23 mouse cellular contexts compared by ENCODE assay signal in genomic region chr3:152767485-152767884, GRCm38 (mm10). TPM values are rescaled to one million over a fixed set of nuclear protein-coding genes. Genes with fewer than 3 reads are reported as not detected.
DNase-seq lines count a peak whose midpoint lies in the region; ATAC-seq and TF ChIP-seq lines count a peak whose summit lies in the region.
"Had no signal": no experiment of that assay in that cellular context is flagged by ENCODE, and none has a peak within 500 bp of the region (broad histone marks: within the 10 kb centered on the region; RNA-seq: fewer than 3 reads in every experiment).

No protein-coding gene starts in this region.

- WGBS in midbrain, embryonic 14.5 days = 73% methylated on average over 11 of the region's 11 CpGs
- 67% methylated on average over 11 of the region's 11 CpGs for whole genome bisulfite sequencing in midbrain, postnatal 0 days
- WGBS in embryonic facial prominence, embryonic 13.5 days = 68% methylated on average over 11 of the region's 11 CpGs
- 79% methylated on average over 11 of the region's 11 CpGs for WGBS in liver, postnatal 0 days (ENCODE audit: insufficient replicate concordance)

- H3K27me3 ChIP-seq in midbrain, embryonic 14.5 days (ENCODE audit: control insufficient read depth, insufficient read depth, low read length) = no peaks in the 10 kb centered on the region
- no peaks in the 10 kb centered on the region for H3K27me3 ChIP-seq in midbrain, postnatal 0 days (ENCODE audit: insufficient read depth, low read length)
- H3K27me3 ChIP-seq in embryonic facial prominence, embryonic 13.5 days = no peaks in the 10 kb centered on the region
- no peaks in the 10 kb centered on the region for H3K27me3 ChIP-seq in liver, postnatal 0 days (ENCODE audit: insufficient read depth, low read length)
- H3K27me3 ChIP-seq: heart, embryonic 15.5 days; hindbrain, embryonic 13.5 days; kidney, embryonic 15.5 days had no signal

- H3K9me3 ChIP-seq in midbrain, embryonic 14.5 days (ENCODE audit: control insufficient read depth, low read length) = no peaks in the 10 kb centered on the region
- no peaks in the 10 kb centered on the region for H3K9me3 ChIP-seq in midbrain, postnatal 0 days (ENCODE audit: low read length)
- no peaks in the 10 kb centered on the region for H3K9me3 ChIP-seq in embryonic facial prominence, embryonic 13.5 days
- H3K9me3 ChIP-seq in liver, postnatal 0 days (ENCODE audit: low read length) = no peaks in the 10 kb centered on the region
- H3K9me3 ChIP-seq: heart, embryonic 10.5 days; heart, embryonic 15.5 days; hindbrain, embryonic 13.5 days; kidney, embryonic 15.5 days had no signal

- peaks cover 13% of the 10 kb centered on the region; the same call in 1 of the 2 replicates for H3K36me3 ChIP-seq in midbrain, embryonic 14.5 days (ENCODE audit: control insufficient read depth, insufficient read depth, low read length)
- peaks cover 3% of the 10 kb centered on the region for H3K36me3 ChIP-seq in midbrain, postnatal 0 days (ENCODE audit: insufficient read depth, low read length)
- peaks cover 14% of the 10 kb centered on the region for H3K36me3 ChIP-seq in embryonic facial prominence, embryonic 13.5 days
- H3K36me3 ChIP-seq in liver, postnatal 0 days (replicated peaks; ENCODE audit: insufficient read depth, low read length) = peaks cover 9% of the 10 kb centered on the region

- no peak overlapping the region for H3K4me3 ChIP-seq in midbrain, embryonic 14.5 days (replicated peaks; ENCODE audit: low read depth, low read length)
- H3K4me3 ChIP-seq in midbrain, postnatal 0 days (ENCODE audit: low read depth, low read length) = no peak overlapping the region
- H3K4me3 ChIP-seq in embryonic facial prominence, embryonic 13.5 days = no peak overlapping the region
- no peak overlapping the region for H3K4me3 ChIP-seq in liver, postnatal 0 days (ENCODE audit: low read depth, low read length)
- H3K4me3 ChIP-seq: heart, embryonic 10.5 days; heart, embryonic 15.5 days; hindbrain, embryonic 13.5 days; kidney, embryonic 15.5 days had no signal

- no peak for TF ChIP-seq EP300 in liver, postnatal 0 days (IDR thresholded peaks at IDR 0.05; ENCODE audit: low read depth)

- no peaks in the 10 kb centered on the region for H3K4me1 ChIP-seq in midbrain, embryonic 14.5 days (ENCODE audit: control insufficient read depth, insufficient read depth, low read length)
- H3K4me1 ChIP-seq in midbrain, postnatal 0 days (ENCODE audit: insufficient read depth, low read length) = no peaks in the 10 kb centered on the region
- H3K4me1 ChIP-seq in embryonic facial prominence, embryonic 13.5 days = peaks cover 22% of the 10 kb centered on the region
- peaks cover 12% of the 10 kb centered on the region for H3K4me1 ChIP-seq in liver, postnatal 0 days (ENCODE audit: insufficient read depth)

- H3K9ac ChIP-seq in midbrain, embryonic 14.5 days (replicated peaks; ENCODE audit: low read length) = no peak overlapping the region
- H3K9ac ChIP-seq in midbrain, postnatal 0 days (replicated peaks; ENCODE audit: low read length, poor library complexity, severe bottlenecking) = no peak overlapping the region
- H3K9ac ChIP-seq in embryonic facial prominence, embryonic 13.5 days = no peak overlapping the region
- no peak overlapping the region for H3K9ac ChIP-seq in liver, postnatal 0 days (replicated peaks)
- H3K9ac ChIP-seq: heart, embryonic 15.5 days; hindbrain, embryonic 13.5 days; kidney, embryonic 15.5 days had no signal

- no peak for ATAC-seq in midbrain, embryonic 14.5 days (ENCODE audit: low FRiP score, low TSS enrichment)
- ATAC-seq in midbrain, postnatal 0 days (ENCODE audit: low FRiP score) = no peak
- ATAC-seq in embryonic facial prominence, embryonic 13.5 days (ENCODE audit: insufficient number of reproducible peaks, insufficient read depth, low FRiP score, low TSS enrichment, low read depth) = no peak
- ATAC-seq in liver, postnatal 0 days = no peak
- ATAC-seq: forebrain, embryonic 14.5 days; hindbrain, postnatal 0 days; intestine, embryonic 16.5 days had no signal

- H3K27ac ChIP-seq in midbrain, embryonic 14.5 days (replicated peaks; ENCODE audit: low read depth, low read length) = no peak overlapping the region
- no peak overlapping the region for H3K27ac ChIP-seq in midbrain, postnatal 0 days (ENCODE audit: low read depth, low read length)
- H3K27ac ChIP-seq in embryonic facial prominence, embryonic 13.5 days = 0 out of 2 replicates have a peak overlapping the region, but pooled peaks have one; percentile 28
- no peak overlapping the region for H3K27ac ChIP-seq in liver, postnatal 0 days (ENCODE audit: low read depth)
- H3K27ac ChIP-seq: heart, embryonic 10.5 days; heart, embryonic 15.5 days; hindbrain, embryonic 13.5 days; hindbrain, postnatal 0 days; kidney, embryonic 15.5 days had no signal

- TF ChIP-seq CTCF in midbrain, postnatal 0 days (IDR thresholded peaks at IDR 0.05) = no peak
- TF ChIP-seq CTCF in liver, postnatal 0 days (IDR thresholded peaks at IDR 0.05; ENCODE audit: low read depth) = no peak

- DNase-seq in embryo, embryonic 11 days = peak; percentile 23
- no peak for DNase-seq in embryo, embryonic 9.5 days (ENCODE audit: extremely low spot score)
- DNase-seq in midbrain, embryonic 14.5 days = peak; percentile 54
- DNase-seq in midbrain, postnatal 0 days (ENCODE audit: low spot score) = no peak
- peak; percentile 43 for DNase-seq in brain, adult 2 months (ENCODE audit: low read depth, low spot score)
- DNase-seq in gastrocnemius, postnatal 10 days = no peak
- DNase-seq in liver, postnatal 0 days = no peak
- DNase-seq: adrenal gland, postnatal 10 days; cerebellum, adult 18-20 months; cerebellum, adult 9-11 months; cerebellum, postnatal 36 days; gastrocnemius, postnatal 36 days; heart, adult 18-20 months; heart, postnatal 14 days; kidney, adult 2 months had no signal

- H3K4me2 ChIP-seq in midbrain, embryonic 14.5 days (ENCODE audit: low read length) = no peak overlapping the region
- H3K4me2 ChIP-seq in midbrain, postnatal 0 days (ENCODE audit: low read depth, low read length, poor library complexity, severe bottlenecking) = no peak overlapping the region
- H3K4me2 ChIP-seq in embryonic facial prominence, embryonic 13.5 days = no peak overlapping the region
- H3K4me2 ChIP-seq in liver, postnatal 0 days (ENCODE audit: low read depth, low read length) = no peak overlapping the region
- H3K4me2 ChIP-seq: heart, embryonic 15.5 days; hindbrain, embryonic 13.5 days; kidney, embryonic 15.5 days had no signal

RNA-seq across cellular contexts. Expression of gene Pigk, which starts 53.6 kb away (rescaled TPM):
- polyA plus RNA-seq in midbrain, embryonic 14.5 days (2014; fragmentation: Nextera tagmentation; extraction: Ambion mirVana) = 50.6 and 70.9 TPM in 2 replicates
- total RNA-seq in midbrain, postnatal 0 days (2014; rRNA removed) = 44.1 and 46.1 TPM in 2 replicates
- 61.8 and 66.7 TPM in 2 replicates for polyA plus RNA-seq in midbrain, postnatal 0 days (2015; fragmentation: Nextera tagmentation; extraction: Ambion mirVana)
- polyA plus RNA-seq in embryonic facial prominence, embryonic 13.5 days (2015; fragmentation: Nextera tagmentation; extraction: Ambion mirVana) = 52.4 and 58.3 TPM in 2 replicates
- 10 to 100 TPM; 26.8 to 27.9 TPM for total RNA-seq in gastrocnemius, postnatal 10 days (2021)
- 22.2 and 23.8 TPM in 2 replicates for polyA plus RNA-seq in liver, postnatal 0 days (2015; fragmentation: Nextera tagmentation; extraction: Ambion mirVana)

Comparison
In these comparisons a context has a peak if more than half of its experiments do, and no peak if none do; other contexts are left out.
1. DNase-seq: peak in embryo, embryonic 11 days (single experiment), midbrain, embryonic 14.5 days (single experiment) and brain, adult 2 months (single experiment); none in embryo, embryonic 9.5 days (single experiment), midbrain, postnatal 0 days (single experiment), gastrocnemius, postnatal 10 days (single experiment) and liver, postnatal 0 days (single experiment).